In genomic region chr8:48843931-48844285, GRCm38 (mm10) we compare ENCODE assay signal across 9 mouse cellular contexts. TPM values are rescaled to one million over a fixed set of nuclear protein-coding genes. Genes with fewer than 3 reads are reported as not detected.
DNase-seq lines count a peak whose midpoint lies in the region; ATAC-seq and TF ChIP-seq lines count a peak whose summit lies in the region.
"Had no signal": no experiment of that assay in that cellular context is flagged by ENCODE, and none has a peak within 500 bp of the region (broad histone marks: within the 10 kb centered on the region; RNA-seq: fewer than 3 reads in every experiment).

Gene Tenm3 (minus strand): TSS chr8:48843951.

- DNase-seq in layer of hippocampus, adult 8-10 months (ENCODE audit: low spot score in 2 of 2), result no peak
- no peak for DNase-seq in layer of hippocampus, adult 9-10 months (ENCODE audit: low spot score)
- no peak for DNase-seq in adrenal gland, postnatal 4 days (ENCODE audit: low spot score in 2 of 2)
- DNase-seq in mesoderm, embryonic 11.5 days (ENCODE audit: low read depth, low spot score), result peak; percentile 72
- DNase-seq in spleen, postnatal 10 days (ENCODE audit: low spot score in 2 of 2), result no peak

- no peaks in the 10 kb centered on the region for H3K36me3 ChIP-seq in forebrain, embryonic 12.5 days (replicated peaks)
- H3K36me3 ChIP-seq in intestine, postnatal 0 days (ENCODE audit: control insufficient read depth, insufficient read depth), result no peaks in the 10 kb centered on the region

- H3K4me1 ChIP-seq in forebrain, embryonic 12.5 days, result peaks cover 39% of the 10 kb centered on the region
- H3K4me1 ChIP-seq in intestine, postnatal 0 days (replicated peaks; ENCODE audit: control insufficient read depth, insufficient read depth, low read length), result no peaks in the 10 kb centered on the region

- peak within 1 kb of the TSS; percentile 78 for H3K4me3 ChIP-seq in forebrain, embryonic 12.5 days (replicated peaks)
- H3K4me3 ChIP-seq in intestine, postnatal 0 days (ENCODE audit: low read depth, low read length), result peak within 1 kb of the TSS; percentile 88

- peaks cover 53% of the 10 kb centered on the region for H3K27me3 ChIP-seq in forebrain, embryonic 12.5 days
- H3K27me3 ChIP-seq in intestine, postnatal 0 days (replicated peaks; ENCODE audit: control insufficient read depth, insufficient read depth, low read length), result no peaks in the 10 kb centered on the region

- under 1% methylated on average over 19 of the region's 19 CpGs for WGBS in forebrain, embryonic 12.5 days
- under 1% methylated on average over 19 of the region's 19 CpGs for WGBS in intestine, postnatal 0 days

- H3K9ac ChIP-seq in forebrain, embryonic 12.5 days, result peak within 1 kb of the TSS; percentile 81
- peak within 1 kb of the TSS; percentile 72 for H3K9ac ChIP-seq in intestine, postnatal 0 days (ENCODE audit: low read depth, low read length)

- no peak for TF ChIP-seq CTCF in intestine, postnatal 0 days (IDR thresholded peaks at IDR 0.05; ENCODE audit: low read depth)

- peak within 1 kb of the TSS; percentile 85 for H3K27ac ChIP-seq in forebrain, embryonic 12.5 days
- H3K27ac ChIP-seq in intestine, postnatal 0 days (ENCODE audit: low read depth, low read length), result peak within 1 kb of the TSS; percentile 74

- no peaks in the 10 kb centered on the region for H3K9me3 ChIP-seq in forebrain, embryonic 12.5 days
- no peaks in the 10 kb centered on the region for H3K9me3 ChIP-seq in intestine, postnatal 0 days (ENCODE audit: control insufficient read depth)

- peak within 1 kb of the TSS; percentile 82 for H3K4me2 ChIP-seq in forebrain, embryonic 12.5 days
- H3K4me2 ChIP-seq in intestine, postnatal 0 days (replicated peaks; ENCODE audit: low read depth), result peak within 1 kb of the TSS; percentile 92

- ATAC-seq in forebrain, embryonic 12.5 days (ENCODE audit: low FRiP score), result peak; percentile 75
- peak; percentile 50 for ATAC-seq in intestine, postnatal 0 days
- ATAC-seq in activated CD4-positive, CD25-positive, alpha-beta regulatory T cell, adult 4 months, result no peak

RNA-seq across cellular contexts. Expression of gene Tenm3, which starts in this region (rescaled TPM):
- total RNA-seq in layer of hippocampus, adult 8-10 months (2022), result 10 to 100 TPM; 83.3 to 88.6 (median 85.4) TPM
- 10 to 100 TPM; 34.8 to 38.3 TPM for total RNA-seq in adrenal gland, postnatal 4 days (2021)
- 38.8 and 42.0 TPM in 2 replicates for polyA plus RNA-seq in forebrain, embryonic 12.5 days (2016; fragmentation: Nextera tagmentation; extraction: Ambion mirVana)
- polyA plus RNA-seq in intestine, postnatal 0 days (2015; fragmentation: Nextera tagmentation; extraction: Ambion mirVana), result 4.6 and 5.3 TPM in 2 replicates
- not detected for polyA plus RNA-seq in activated CD4-positive, CD25-positive, alpha-beta regulatory T cell, adult 4 months (2017; shearing (Covaris generic))
- total RNA-seq: common myeloid progenitor, adult 5-6 weeks had no signal
